Mouse (Mus musculus): ENCODE data around the gene Psma2. TPM values are rescaled to one million over a fixed set of nuclear protein-coding genes. Genes with fewer than 3 reads are reported as not detected.

Gene Psma2
- polyA plus RNA-seq (2015; fragmentation: Nextera tagmentation; extraction: Ambion mirVana) = 148 and 155 TPM in 2 replicates

DNA sequence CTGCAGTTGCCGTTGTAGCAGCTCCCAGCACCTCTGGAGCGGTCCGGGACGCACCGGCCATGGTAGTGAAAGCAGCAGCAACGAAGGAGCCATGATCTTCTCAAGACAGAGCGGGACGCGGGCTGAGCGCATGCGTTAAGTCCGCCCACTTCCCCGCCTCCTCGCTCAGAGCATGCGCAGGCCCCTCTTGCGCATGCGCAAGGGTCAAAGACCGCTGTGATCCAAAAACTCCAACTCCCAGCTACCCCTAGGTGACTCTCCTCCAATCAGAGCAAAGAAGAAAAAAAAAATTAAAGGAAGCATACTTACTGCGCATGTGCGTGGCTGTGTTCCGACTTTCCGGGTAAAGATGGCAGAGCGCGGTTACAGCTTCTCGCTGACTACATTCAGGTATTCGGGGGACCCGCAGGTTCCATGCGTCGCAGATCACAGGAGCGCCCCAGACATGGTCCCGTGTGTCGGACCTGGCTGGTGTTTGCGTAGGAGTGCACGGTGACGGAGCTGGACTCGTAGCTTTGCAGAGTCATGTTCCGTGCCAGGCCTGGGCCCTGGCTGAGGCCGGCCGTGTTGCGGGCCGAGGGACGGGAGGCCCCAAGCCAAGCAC is at the start of gene Psma2, which contains the start of gene Mrpl32:
Gene Psma2 (plus strand): TSS at position 315 of the 604 bp plus-strand sequence.
Gene Mrpl32 (minus strand): TSS at position 240 of the 604 bp plus-strand sequence.
- WGBS = under 1% methylated on average over 42 of the region's 42 CpGs
- peak within 1 kb of the TSS; percentile 79 for H3K4me2 ChIP-seq (ENCODE audit: low read depth, low read length)

DNA sequence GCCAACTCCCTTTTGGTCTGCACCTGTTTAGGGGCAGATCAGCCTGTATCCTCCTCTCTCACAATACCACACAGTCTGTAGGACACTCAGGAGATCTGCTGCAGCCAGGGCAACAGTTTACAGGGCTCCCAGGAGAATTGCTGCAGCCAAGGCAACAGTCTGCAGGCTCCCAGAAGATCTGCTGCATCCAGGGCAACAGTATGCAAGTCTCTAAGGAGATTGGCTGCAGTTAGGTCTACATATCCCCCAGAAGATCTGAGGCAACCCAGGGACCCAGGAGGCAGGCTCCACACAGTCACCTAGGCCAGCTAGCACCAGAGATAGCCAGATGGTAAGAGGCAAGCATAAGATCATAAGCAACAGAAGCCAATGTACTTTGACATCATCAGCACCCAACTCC is 38.9 kb upstream of the Psma2 start:
- ATAC-seq (replicated peaks; ENCODE audit: extremely low read depth, insufficient read depth, low FRiP score) = no peak
- Histone ChIP-seq H3K9ac (ENCODE audit: low read length) (no peak overlapping the region), H3K4me1 (ENCODE audit: control insufficient read depth, insufficient read depth, low read length) (no peaks in the 10 kb centered on the region), H3K27me3 (ENCODE audit: control insufficient read depth, insufficient read depth, low read length) (no peaks in the 10 kb centered on the region), H3K4me2 (ENCODE audit: low read depth, low read length) (no peak overlapping the region), H3K9me3 (replicated peaks; ENCODE audit: control insufficient read depth, low read length) (no peaks in the 10 kb centered on the region), H3K4me3 (ENCODE audit: low read length) (no peak overlapping the region), H3K27ac (ENCODE audit: low read length) (no peak overlapping the region), H3K36me3 (ENCODE audit: control insufficient read depth, insufficient read depth) (no peaks in the 10 kb centered on the region)

More for the DNA sequence above, at the start of gene Psma2, which contains the start of gene Mrpl32:
- peak within 1 kb of the TSS; percentile 97 for H3K9ac ChIP-seq (ENCODE audit: low read length)
- H3K36me3 ChIP-seq (ENCODE audit: control insufficient read depth, insufficient read depth) = peaks cover 13% of the 10 kb centered on the region
- H3K9me3 ChIP-seq (replicated peaks; ENCODE audit: control insufficient read depth, low read length) = no peaks in the 10 kb centered on the region
- H3K27me3 ChIP-seq (ENCODE audit: control insufficient read depth, insufficient read depth, low read length) = no peaks in the 10 kb centered on the region
- peaks cover 10% of the 10 kb centered on the region for H3K4me1 ChIP-seq (ENCODE audit: control insufficient read depth, insufficient read depth, low read length)
- H3K27ac ChIP-seq (ENCODE audit: low read length) = peak within 1 kb of the TSS; percentile 81
- ATAC-seq (replicated peaks; ENCODE audit: extremely low read depth, insufficient read depth, low FRiP score) = peak; percentile 100
- peak within 1 kb of the TSS; percentile 100 for H3K4me3 ChIP-seq (ENCODE audit: low read length)

DNA sequence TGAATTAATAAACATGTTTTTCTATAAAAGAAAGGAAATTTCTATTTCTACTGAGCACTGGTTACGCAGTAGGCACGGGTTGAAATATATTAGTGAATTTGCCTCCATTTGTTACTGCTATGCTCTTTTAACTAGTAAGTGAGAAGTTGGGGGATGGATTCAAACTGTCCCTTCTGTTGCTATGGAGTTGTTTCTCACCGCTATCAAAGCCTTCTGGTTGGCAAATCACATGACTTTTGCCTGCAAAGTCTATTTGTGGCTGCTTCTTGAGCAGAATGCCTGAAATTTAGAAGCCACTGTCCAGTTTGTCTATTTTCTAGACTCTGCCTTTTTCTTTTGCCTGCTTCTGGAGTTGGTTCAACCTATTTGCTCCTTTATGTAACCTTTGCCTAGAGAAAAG is 32.6 kb upstream of the Psma2 start:
- Histone ChIP-seq H3K9me3 (replicated peaks; ENCODE audit: control insufficient read depth, low read length) (no peaks in the 10 kb centered on the region), H3K27me3 (ENCODE audit: control insufficient read depth, insufficient read depth, low read length) (no peaks in the 10 kb centered on the region), H3K4me2 (ENCODE audit: low read depth, low read length) (no peak overlapping the region), H3K36me3 (ENCODE audit: control insufficient read depth, insufficient read depth) (no peaks in the 10 kb centered on the region), H3K27ac (ENCODE audit: low read length) (no peak overlapping the region), H3K4me3 (ENCODE audit: low read length) (no peak overlapping the region), H3K9ac (ENCODE audit: low read length) (no peak overlapping the region), H3K4me1 (ENCODE audit: control insufficient read depth, insufficient read depth, low read length) (no peaks in the 10 kb centered on the region)
- ATAC-seq (replicated peaks; ENCODE audit: extremely low read depth, insufficient read depth, low FRiP score) = no peak
- WGBS = 62% methylated on average over 3 of the region's 3 CpGs

DNA sequence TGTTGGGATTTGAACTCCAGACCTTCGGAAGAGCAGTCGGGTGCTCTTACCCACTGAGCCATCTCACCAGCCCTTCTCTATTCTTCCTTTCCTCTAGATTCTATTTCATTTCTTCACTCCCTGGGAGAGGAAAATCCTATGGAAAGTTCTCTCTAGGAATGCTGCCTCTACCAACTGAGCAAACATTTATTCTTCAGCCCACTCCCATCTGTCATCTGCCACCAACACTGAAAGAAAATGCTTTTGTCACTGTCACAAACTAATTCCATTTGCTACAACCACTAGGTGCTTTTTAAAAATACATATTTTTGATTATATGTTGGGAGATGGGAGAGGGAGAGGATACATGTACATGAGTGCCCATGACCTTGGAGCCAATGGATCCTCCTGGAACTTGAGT is 10.3 kb upstream of the Psma2 start:
- ATAC-seq (replicated peaks; ENCODE audit: extremely low read depth, insufficient read depth, low FRiP score) = no peak
- WGBS = 80% methylated on average over 2 of the region's 2 CpGs
- Histone ChIP-seq H3K27me3 (ENCODE audit: control insufficient read depth, insufficient read depth, low read length) (no peaks in the 10 kb centered on the region), H3K36me3 (ENCODE audit: control insufficient read depth, insufficient read depth) (no peaks in the 10 kb centered on the region), H3K4me2 (ENCODE audit: low read depth, low read length) (no peak overlapping the region), H3K9ac (ENCODE audit: low read length) (no peak overlapping the region), H3K27ac (ENCODE audit: low read length) (no peak overlapping the region), H3K9me3 (replicated peaks; ENCODE audit: control insufficient read depth, low read length) (no peaks in the 10 kb centered on the region), H3K4me1 (ENCODE audit: control insufficient read depth, insufficient read depth, low read length) (no peaks in the 10 kb centered on the region), H3K4me3 (ENCODE audit: low read length) (no peak overlapping the region)

DNA sequence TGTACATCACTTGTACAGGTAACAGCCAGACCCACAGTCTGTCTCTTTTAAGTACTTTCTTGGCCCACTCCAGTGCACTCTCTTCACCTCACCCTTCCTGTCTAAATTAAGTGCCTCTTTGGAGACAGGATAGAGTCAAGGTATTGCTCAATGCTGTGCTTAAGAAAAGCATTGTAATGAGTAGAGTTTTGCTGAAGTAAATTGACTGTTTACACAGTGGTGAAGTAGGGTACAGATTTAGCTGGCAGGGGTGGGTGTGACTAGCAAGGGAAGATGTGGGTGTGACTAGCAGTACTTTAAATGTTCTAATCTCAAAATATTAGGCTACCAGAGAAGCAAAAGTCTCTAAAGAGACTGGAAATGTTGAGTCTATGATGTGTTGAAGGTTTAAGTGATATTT is 5.4 kb upstream of the Psma2 start:
- Histone ChIP-seq H3K4me2 (ENCODE audit: low read depth, low read length) (no peak overlapping the region), H3K4me3 (ENCODE audit: low read length) (no peak overlapping the region), H3K36me3 (ENCODE audit: control insufficient read depth, insufficient read depth) (peaks cover 5% of the 10 kb centered on the region; the same call in 1 of the 2 replicates), H3K9ac (ENCODE audit: low read length) (no peak overlapping the region), H3K27ac (ENCODE audit: low read length) (no peak overlapping the region), H3K27me3 (ENCODE audit: control insufficient read depth, insufficient read depth, low read length) (no peaks in the 10 kb centered on the region), H3K4me1 (ENCODE audit: control insufficient read depth, insufficient read depth, low read length) (peaks cover 4% of the 10 kb centered on the region; the same call in 1 of the 2 replicates), H3K9me3 (replicated peaks; ENCODE audit: control insufficient read depth, low read length) (no peaks in the 10 kb centered on the region)
- no peak for ATAC-seq (replicated peaks; ENCODE audit: extremely low read depth, insufficient read depth, low FRiP score)

DNA sequence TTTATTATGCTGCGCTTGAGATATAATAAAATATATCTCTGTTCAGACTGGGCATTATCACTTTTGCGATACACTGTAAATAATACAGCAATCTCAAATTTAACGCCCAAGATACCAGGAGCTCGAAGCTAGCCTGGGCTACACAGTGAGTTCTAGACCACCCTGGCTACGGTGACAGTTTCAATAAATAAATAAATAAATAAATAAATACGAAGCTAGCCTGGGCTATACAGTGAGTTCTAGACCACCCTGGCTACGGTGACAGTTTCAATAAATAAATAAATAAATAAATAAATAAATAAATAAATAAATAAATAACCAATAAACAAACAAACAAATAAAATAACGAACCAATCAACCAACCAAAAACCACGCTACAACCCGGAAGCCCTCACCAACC is 577 bp upstream of the Psma2 start:
- ATAC-seq (replicated peaks; ENCODE audit: extremely low read depth, insufficient read depth, low FRiP score) = 0 out of 2 replicates have a peak, but pooled peaks have one; percentile 39
- peaks cover 11% of the 10 kb centered on the region for H3K36me3 ChIP-seq (ENCODE audit: control insufficient read depth, insufficient read depth)
- 8% methylated on average over 10 of the region's 10 CpGs for WGBS
- H3K4me2 ChIP-seq (ENCODE audit: low read depth, low read length) = peak overlapping the region; percentile 76
- H3K4me3 ChIP-seq (ENCODE audit: low read length) = peak overlapping the region; percentile 100
- peaks cover 10% of the 10 kb centered on the region for H3K4me1 ChIP-seq (ENCODE audit: control insufficient read depth, insufficient read depth, low read length)
- peak overlapping the region; percentile 81 for H3K27ac ChIP-seq (ENCODE audit: low read length)
- H3K9me3 ChIP-seq (replicated peaks; ENCODE audit: control insufficient read depth, low read length) = no peaks in the 10 kb centered on the region
- no peaks in the 10 kb centered on the region for H3K27me3 ChIP-seq (ENCODE audit: control insufficient read depth, insufficient read depth, low read length)
- H3K9ac ChIP-seq (ENCODE audit: low read length) = peak overlapping the region; percentile 91

DNA sequence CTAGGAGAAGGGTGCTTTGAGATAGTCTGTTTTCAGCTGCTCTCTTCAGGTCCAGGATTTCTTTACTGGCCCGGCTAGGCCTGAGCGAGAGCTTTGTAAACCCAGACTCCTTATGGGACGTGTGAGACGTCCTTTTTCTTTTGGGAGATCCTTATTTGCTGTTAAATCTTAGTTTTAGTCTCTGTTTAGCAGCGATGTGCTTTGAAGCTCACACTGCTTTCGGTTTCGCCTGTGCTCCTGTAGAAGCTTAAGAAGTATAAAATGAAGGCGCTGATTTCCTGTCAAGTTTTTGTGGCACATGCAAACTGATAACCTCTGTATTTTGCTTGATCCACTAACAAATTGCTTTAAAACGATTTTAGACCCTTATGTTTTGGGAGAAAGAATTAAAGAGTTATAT is 513 bp downstream of the Psma2 start:
- peaks cover 10% of the 10 kb centered on the region for H3K4me1 ChIP-seq (ENCODE audit: control insufficient read depth, insufficient read depth, low read length)
- peak overlapping the region; percentile 100 for H3K4me3 ChIP-seq (ENCODE audit: low read length)
- H3K4me2 ChIP-seq (ENCODE audit: low read depth, low read length) = peak overlapping the region; percentile 79
- H3K9ac ChIP-seq (ENCODE audit: low read length) = peak overlapping the region; percentile 97
- H3K9me3 ChIP-seq (replicated peaks; ENCODE audit: control insufficient read depth, low read length) = no peaks in the 10 kb centered on the region
- peaks cover 16% of the 10 kb centered on the region for H3K36me3 ChIP-seq (ENCODE audit: control insufficient read depth, insufficient read depth)
- no peak for ATAC-seq (replicated peaks; ENCODE audit: extremely low read depth, insufficient read depth, low FRiP score)
- peak overlapping the region; percentile 74 for H3K27ac ChIP-seq (ENCODE audit: low read length)
- no peaks in the 10 kb centered on the region for H3K27me3 ChIP-seq (ENCODE audit: control insufficient read depth, insufficient read depth, low read length)
- 1% methylated on average over 9 of the region's 9 CpGs for WGBS

DNA sequence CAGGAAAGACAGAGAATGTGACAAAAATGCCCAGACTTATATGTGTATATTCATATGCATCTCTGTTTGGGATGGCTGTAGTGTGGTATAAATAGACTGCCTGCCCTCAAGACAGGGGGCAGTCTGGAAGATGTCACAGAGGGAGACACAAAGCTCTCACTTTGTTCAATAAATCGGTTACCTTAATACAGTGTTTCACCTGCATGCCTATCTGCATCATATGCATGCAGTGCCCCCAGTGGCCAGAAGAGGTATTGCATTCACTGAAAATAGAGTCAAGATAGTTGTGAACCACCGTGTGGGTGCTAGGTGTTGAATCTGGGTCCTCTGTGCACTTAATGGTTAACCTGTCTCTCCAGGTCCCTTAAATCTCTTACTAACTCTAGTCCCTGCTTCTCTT is 5.7 kb downstream of the Psma2 start:
- ATAC-seq (replicated peaks; ENCODE audit: extremely low read depth, insufficient read depth, low FRiP score) = 0 out of 2 replicates have a peak, but pooled peaks have one; percentile 52
- no peak overlapping the region for H3K4me3 ChIP-seq (ENCODE audit: low read length)
- H3K27me3 ChIP-seq (ENCODE audit: control insufficient read depth, insufficient read depth, low read length) = no peaks in the 10 kb centered on the region
- H3K27ac ChIP-seq (ENCODE audit: low read length) = no peak overlapping the region
- H3K36me3 ChIP-seq (ENCODE audit: control insufficient read depth, insufficient read depth) = peaks cover 37% of the 10 kb centered on the region
- H3K9ac ChIP-seq (ENCODE audit: low read length) = no peak overlapping the region
- H3K4me2 ChIP-seq (ENCODE audit: low read depth, low read length) = no peak overlapping the region
- H3K9me3 ChIP-seq (replicated peaks; ENCODE audit: control insufficient read depth, low read length) = no peaks in the 10 kb centered on the region
- peaks cover 6% of the 10 kb centered on the region; the same call in 1 of the 2 replicates for H3K4me1 ChIP-seq (ENCODE audit: control insufficient read depth, insufficient read depth, low read length)
- 23% methylated on average over 2 of the region's 2 CpGs for WGBS

DNA sequence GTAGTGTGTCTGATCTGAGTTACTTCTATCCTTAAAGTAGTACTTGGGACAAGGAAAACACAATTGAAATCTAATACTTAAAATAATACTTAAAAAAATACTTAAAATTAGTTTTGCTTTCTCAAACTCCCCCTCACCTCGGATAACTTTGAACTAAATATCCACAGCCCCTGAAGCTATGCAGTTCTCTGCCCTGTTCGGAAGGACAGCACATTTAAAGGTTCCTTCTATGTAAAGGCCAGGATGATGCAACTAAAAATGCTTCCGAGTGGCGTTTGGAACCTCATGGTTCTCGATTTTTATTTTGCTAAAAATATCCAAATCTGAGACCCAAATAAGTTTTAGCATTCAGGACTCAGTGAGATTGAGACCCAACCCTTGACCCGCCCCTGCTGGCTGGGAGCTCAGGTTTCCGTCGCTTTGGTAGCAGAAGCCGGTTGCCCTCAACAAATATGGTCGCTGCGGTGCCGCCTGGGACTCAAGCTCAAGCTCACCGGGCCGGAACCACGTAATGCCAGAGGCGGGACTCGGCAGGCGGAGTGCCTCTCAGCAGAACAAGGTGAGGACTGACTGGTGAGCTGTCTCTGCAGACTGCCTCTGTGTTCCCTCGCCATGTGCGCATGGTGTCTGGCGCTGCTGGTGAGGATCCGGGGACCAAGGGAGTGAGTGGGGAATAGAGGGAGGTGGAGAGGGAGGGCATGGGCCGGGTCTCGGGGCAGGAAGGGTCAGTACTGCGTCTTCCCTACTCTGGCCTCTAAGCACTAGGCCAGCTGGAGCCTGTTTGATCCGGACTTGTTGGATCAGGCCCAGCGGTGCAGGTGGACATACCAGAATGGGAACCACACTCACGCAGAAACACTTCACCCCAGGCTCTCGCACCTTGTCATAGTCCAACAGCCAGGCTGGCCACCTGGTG is 16.9 kb downstream of the Psma2 start, which contains the start of gene AW209491:
Gene AW209491 (plus strand): TSS at position 429 of the 916 bp plus-strand sequence.
- under 1% methylated on average over 29 of the region's 29 CpGs for WGBS

More for the DNA sequence above, 16.9 kb downstream of the Psma2 start, which contains the start of gene AW209491:
- Histone ChIP-seq H3K27ac (ENCODE audit: low read length) (peak within 1 kb of the TSS; percentile 84), H3K4me2 (ENCODE audit: low read depth, low read length) (peak within 1 kb of the TSS; percentile 81), H3K9ac (ENCODE audit: low read length) (peak within 1 kb of the TSS; percentile 84), H3K36me3 (ENCODE audit: control insufficient read depth, insufficient read depth) (peaks cover 16% of the 10 kb centered on the region), H3K27me3 (ENCODE audit: control insufficient read depth, insufficient read depth, low read length) (no peaks in the 10 kb centered on the region), H3K4me3 (ENCODE audit: low read length) (peak within 1 kb of the TSS; percentile 78), H3K9me3 (replicated peaks; ENCODE audit: control insufficient read depth, low read length) (no peaks in the 10 kb centered on the region), H3K4me1 (ENCODE audit: control insufficient read depth, insufficient read depth, low read length) (peaks cover 4% of the 10 kb centered on the region; the same call in 1 of the 2 replicates)
- peak; percentile 96 for ATAC-seq (replicated peaks; ENCODE audit: extremely low read depth, insufficient read depth, low FRiP score)

Data from heart, embryonic 16.5 days (tissue).